Mouse (Mus musculus) hindbrain, embryonic 12.5 days (tissue): ENCODE data around the gene Stambpl1. TPM values are rescaled to one million over a fixed set of nuclear protein-coding genes. Genes with fewer than 3 reads are reported as not detected.
"Not testable (repeated sequence)": the region's sequence is repeated elsewhere in the genome, so short reads cannot be mapped to it uniquely, and the experiment has no call there.

Experiments used
- ATAC-seq: fragments of 200-750 bp; cut with Nextera tagmentation; 2 replicates; pipeline ENCODE4 v1.8.0; 2017; ENCODE audit warnings: moderate TSS enrichment; ENCODE audit not compliant: low FRiP score
- H3K27ac ChIP-seq: fragments of 300-500 bp; sonication (generic); 2 replicates; pipeline ENCODE4 v1.5.1; 2016; ENCODE audit warnings: mild to moderate bottlenecking
- H3K27me3 ChIP-seq: fragments of 300-500 bp; sonication (generic); 2 replicates; pipeline ENCODE4 v1.6.1; 2016; ENCODE audit warnings: mild to moderate bottlenecking
- H3K36me3 ChIP-seq: fragments of 300-500 bp; sonication (generic); 2 replicates; pipeline ENCODE4 v1.6.1; 2016; ENCODE audit warnings: mild to moderate bottlenecking
- H3K4me1 ChIP-seq: fragments of 300-500 bp; sonication (generic); 2 replicates; pipeline ENCODE4 v1.6.1; 2016
- H3K4me2 ChIP-seq: fragments of 300-500 bp; sonication (generic); replicated peaks from 2 replicates; pipeline ENCODE4 v1.6.1; 2016; ENCODE audit warnings: mild to moderate bottlenecking
- H3K4me3 ChIP-seq: fragments of 300-500 bp; sonication (generic); 2 replicates; pipeline ENCODE4 v1.5.1; 2016; ENCODE audit warnings: mild to moderate bottlenecking
- H3K9ac ChIP-seq: fragments of 300-500 bp; sonication (generic); 2 replicates; pipeline ENCODE4 v1.6.1; 2016; ENCODE audit warnings: mild to moderate bottlenecking, moderate library complexity
- H3K9me3 ChIP-seq: fragments of 300-500 bp; sonication (generic); replicated peaks from 2 replicates; pipeline ENCODE4 v1.6.1; 2016; ENCODE audit warnings: mild to moderate bottlenecking
- WGBS: fragments of 180-500 bp; shearing (Covaris S2); methylation state at CpG from one replicate; pipeline ENCODE4 v1.1.7; 2016; 5-methylcytosine and 5-hydroxymethylcytosine counted together
- polyA plus RNA-seq: library from polyadenylated mRNA; unstranded; fragments of >200 nt; fragmentation: Nextera tagmentation; extraction: Ambion mirVana; gene quantifications from 2 replicates; pipeline ENCODE4 v1.2.1, GENCODE M21; 2016

The Stambpl1 gene
- polyA plus RNA-seq, 1 experiment from 2014 or later = 4.0 TPM

GRCm38 (mm10) chr19:34206128-34206527 is 14.1 kb downstream of the Stambpl1 start:
- H3K9ac ChIP-seq, H3K36me3 ChIP-seq, H3K4me1 ChIP-seq, H3K4me3 ChIP-seq, H3K27ac ChIP-seq, H3K9me3 ChIP-seq, H3K27me3 ChIP-seq, H3K4me2 ChIP-seq, ATAC-seq: not testable (repeated sequence)
- WGBS = 80% methylated on average over 4 of the region's 4 CpGs

DNA sequence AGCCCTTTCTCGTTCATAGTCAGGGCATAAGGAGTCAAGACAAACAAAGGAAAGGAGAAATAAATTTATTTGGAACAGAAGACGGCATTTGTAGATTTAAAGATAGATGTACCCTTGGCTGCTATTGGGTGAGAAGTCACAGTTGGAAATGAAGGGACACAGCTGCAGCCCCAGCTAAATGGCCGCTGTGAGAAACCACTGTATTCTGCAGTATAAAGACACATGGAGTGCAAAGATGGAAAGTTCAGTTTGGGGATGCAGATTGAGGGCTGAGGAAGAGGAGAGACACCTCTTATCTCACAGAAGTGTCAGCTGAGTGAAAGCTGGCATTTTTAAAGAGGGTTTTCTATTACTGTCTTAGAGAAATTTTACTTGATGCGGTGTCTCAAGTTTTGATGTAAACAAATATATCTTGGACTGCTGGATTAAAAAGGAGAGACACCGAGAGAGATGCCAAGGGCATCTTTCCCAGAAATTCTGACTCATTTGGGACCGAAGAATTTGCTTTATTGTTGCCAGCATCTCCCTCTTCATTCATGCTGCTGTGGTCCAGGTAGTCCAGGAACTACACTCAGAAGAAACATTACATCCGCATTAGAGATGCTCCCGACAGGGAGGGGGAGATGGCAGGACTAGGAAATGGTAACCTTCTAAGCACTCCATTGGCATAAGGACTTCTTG is 14.9 kb downstream of the Stambpl1 start:
- no peaks in the 10 kb centered on the region for H3K36me3 ChIP-seq
- H3K4me1 ChIP-seq = no peaks in the 10 kb centered on the region
- H3K9me3 ChIP-seq = no peaks in the 10 kb centered on the region
- H3K4me3 ChIP-seq = no peak overlapping the region
- 89% methylated on average over 8 of the region's 8 CpGs for WGBS
- ATAC-seq = no peak
- no peak overlapping the region for H3K27ac ChIP-seq
- no peak overlapping the region for H3K9ac ChIP-seq
- H3K27me3 ChIP-seq = no peaks in the 10 kb centered on the region
- no peak overlapping the region for H3K4me2 ChIP-seq

- Histone ChIP-seq H3K36me3 (no peaks in the 10 kb centered on the region), H3K27ac (no peak overlapping the region), H3K4me3 (no peak overlapping the region), H3K9me3 (no peaks in the 10 kb centered on the region), H3K4me2 (no peak overlapping the region), H3K4me1 (no peaks in the 10 kb centered on the region), H3K9ac (no peak overlapping the region), H3K27me3 (no peaks in the 10 kb centered on the region)
- 82% methylated on average over 3 of the region's 3 CpGs for WGBS
- no peak for ATAC-seq
These were observed 17.0 kb downstream of the Stambpl1 start for GRCm38 (mm10) chr19:34209031-34209430.

- no peak for ATAC-seq
These were observed 18.0 kb downstream of the Stambpl1 start for GRCm38 (mm10) chr19:34209930-34210581.

GRCm38 (mm10) chr19:34210841-34211240 is 18.8 kb downstream of the Stambpl1 start:
- WGBS = 70% methylated on average over 2 of the region's 2 CpGs
- H3K9ac ChIP-seq = no peak overlapping the region
- no peak for ATAC-seq

More at GRCm38 (mm10) chr19:34209930-34210581, 18.0 kb downstream of the Stambpl1 start:
- Histone ChIP-seq H3K4me2 (no peak overlapping the region), H3K27ac (no peak overlapping the region), H3K4me3 (no peak overlapping the region), H3K4me1 (no peaks in the 10 kb centered on the region), H3K27me3 (no peaks in the 10 kb centered on the region), H3K9ac (no peak overlapping the region), H3K36me3 (no peaks in the 10 kb centered on the region), H3K9me3 (no peaks in the 10 kb centered on the region)
- WGBS = 74% methylated on average over 8 of the region's 8 CpGs

DNA sequence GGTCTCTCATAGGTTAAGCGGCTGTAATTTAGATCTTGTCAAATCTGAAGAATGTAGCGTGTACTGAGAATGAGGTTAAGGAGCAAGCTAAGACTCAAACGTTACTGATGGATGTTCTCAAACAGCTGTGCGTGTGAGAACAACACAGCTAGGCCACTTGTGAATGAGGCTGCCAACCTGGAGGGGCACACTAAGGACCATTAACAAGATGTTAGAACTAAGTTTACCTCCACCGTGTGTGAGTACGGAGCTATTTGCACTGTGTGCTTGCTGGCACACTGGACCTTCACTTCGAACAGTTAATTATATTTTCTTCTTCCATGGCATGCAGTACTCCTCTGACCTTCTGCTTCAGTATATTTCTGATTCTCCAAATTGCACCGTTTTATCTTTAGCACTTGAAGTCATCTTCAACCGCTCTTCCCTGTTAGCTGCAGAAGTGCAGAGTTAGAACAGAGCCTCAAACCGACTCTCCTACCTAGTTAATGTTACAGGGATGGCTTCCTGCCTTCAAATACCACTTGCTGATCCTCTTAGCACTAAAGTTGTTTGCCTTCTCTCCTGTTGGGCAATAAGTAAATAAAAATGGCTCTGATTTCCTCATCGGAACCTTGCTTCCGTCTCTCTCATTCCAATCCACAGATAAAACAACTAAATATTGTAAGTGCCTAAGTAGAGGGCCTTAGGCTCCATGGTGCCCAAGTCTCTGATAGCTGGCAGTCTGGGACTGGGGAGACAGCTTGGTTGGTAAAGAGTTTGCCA is 20.6 kb downstream of the Stambpl1 start:
- WGBS = 87% methylated on average over 12 of the region's 12 CpGs
- no peaks in the 10 kb centered on the region for H3K36me3 ChIP-seq
- no peak for ATAC-seq

More at GRCm38 (mm10) chr19:34210841-34211240, 18.8 kb downstream of the Stambpl1 start:
- H3K4me1 ChIP-seq = no peaks in the 10 kb centered on the region
- no peak overlapping the region for H3K4me2 ChIP-seq
- no peak overlapping the region for H3K27ac ChIP-seq
- H3K9me3 ChIP-seq = no peaks in the 10 kb centered on the region
- H3K36me3 ChIP-seq = no peaks in the 10 kb centered on the region
- H3K27me3 ChIP-seq = no peaks in the 10 kb centered on the region
- no peak overlapping the region for H3K4me3 ChIP-seq

DNA sequence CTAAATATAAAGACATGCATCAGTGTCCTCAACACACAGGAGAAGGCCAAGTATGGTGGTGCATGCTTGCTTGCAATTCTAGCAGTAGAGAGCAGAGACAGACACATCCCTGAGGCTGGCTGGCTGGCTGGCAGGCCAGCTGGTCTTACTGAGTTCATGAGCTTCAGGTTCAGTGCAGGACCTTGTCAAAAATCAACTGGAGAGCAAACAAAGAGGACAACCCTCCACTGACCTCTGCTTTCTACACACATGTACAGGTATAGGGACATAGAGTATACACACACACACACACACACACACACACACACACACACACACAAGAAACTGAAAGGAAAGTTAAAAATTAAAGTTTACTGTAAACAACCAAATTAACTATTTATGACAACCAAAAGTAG is 21.2 kb downstream of the Stambpl1 start:
- Histone ChIP-seq H3K9ac (no peak overlapping the region), H3K27me3 (no peaks in the 10 kb centered on the region), H3K36me3 (no peaks in the 10 kb centered on the region), H3K27ac (no peak overlapping the region), H3K4me3 (no peak overlapping the region), H3K4me1 (no peaks in the 10 kb centered on the region), H3K9me3 (no peaks in the 10 kb centered on the region), H3K4me2 (no peak overlapping the region)
- no peak for ATAC-seq

More for the DNA sequence above, 20.6 kb downstream of the Stambpl1 start:
- Histone ChIP-seq H3K9ac (no peak overlapping the region), H3K27me3 (no peaks in the 10 kb centered on the region), H3K27ac (no peak overlapping the region), H3K4me1 (no peaks in the 10 kb centered on the region), H3K9me3 (no peaks in the 10 kb centered on the region), H3K4me3 (no peak overlapping the region), H3K4me2 (no peak overlapping the region)

DNA sequence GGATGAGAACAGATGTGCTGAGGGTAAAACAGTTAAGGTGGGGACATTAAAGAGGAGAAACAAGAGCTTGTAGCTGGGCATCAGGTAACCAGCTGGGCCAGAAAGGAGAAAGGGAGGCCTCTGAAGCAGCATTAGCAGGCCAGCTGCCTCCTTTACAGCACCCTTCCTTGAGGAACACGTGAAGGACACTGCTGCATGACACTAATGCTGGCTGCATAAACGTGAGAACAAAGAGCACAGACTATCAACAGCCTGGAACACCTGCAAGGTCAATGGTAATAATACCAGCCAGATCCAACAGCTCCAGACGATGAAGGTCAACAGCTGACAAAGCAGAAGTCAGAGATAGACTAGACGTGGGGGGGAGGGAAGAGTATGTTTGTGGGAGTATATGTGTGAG is 22.1 kb downstream of the Stambpl1 start:
- Histone ChIP-seq H3K27me3 (no peaks in the 10 kb centered on the region), H3K4me2 (no peak overlapping the region), H3K9me3 (no peaks in the 10 kb centered on the region), H3K4me3 (no peak overlapping the region), H3K9ac (no peak overlapping the region), H3K36me3 (no peaks in the 10 kb centered on the region), H3K27ac (no peak overlapping the region), H3K4me1 (no peaks in the 10 kb centered on the region)
- ATAC-seq = no peak
- WGBS = 69% methylated on average over 4 of the region's 4 CpGs

DNA sequence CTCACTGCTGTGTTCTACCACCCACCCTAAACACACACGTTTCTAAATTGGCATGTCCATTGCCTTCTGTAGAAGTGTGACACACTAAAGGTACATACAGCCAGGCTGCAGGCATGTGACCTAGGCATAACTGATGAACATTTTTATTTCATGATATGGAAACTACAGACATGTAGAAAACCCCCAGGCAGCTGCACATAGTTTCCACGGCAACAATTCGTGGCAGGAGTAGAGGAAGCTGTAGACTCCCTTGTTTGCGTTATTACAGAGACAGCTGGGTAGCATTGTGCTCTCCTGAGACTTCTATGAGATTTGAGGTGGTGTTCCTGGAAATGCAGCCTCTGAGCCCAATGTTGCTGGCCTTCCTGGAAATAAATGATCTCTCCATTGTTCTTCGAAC is 24.9 kb downstream of the Stambpl1 start:
- Histone ChIP-seq H3K36me3 (no peaks in the 10 kb centered on the region), H3K9ac (no peak overlapping the region), H3K4me2 (no peak overlapping the region), H3K4me1 (no peaks in the 10 kb centered on the region), H3K4me3 (no peak overlapping the region), H3K27ac (no peak overlapping the region), H3K27me3 (no peaks in the 10 kb centered on the region), H3K9me3 (no peaks in the 10 kb centered on the region)
- WGBS = 75% methylated on average over 5 of the region's 5 CpGs
- ATAC-seq = no peak

DNA sequence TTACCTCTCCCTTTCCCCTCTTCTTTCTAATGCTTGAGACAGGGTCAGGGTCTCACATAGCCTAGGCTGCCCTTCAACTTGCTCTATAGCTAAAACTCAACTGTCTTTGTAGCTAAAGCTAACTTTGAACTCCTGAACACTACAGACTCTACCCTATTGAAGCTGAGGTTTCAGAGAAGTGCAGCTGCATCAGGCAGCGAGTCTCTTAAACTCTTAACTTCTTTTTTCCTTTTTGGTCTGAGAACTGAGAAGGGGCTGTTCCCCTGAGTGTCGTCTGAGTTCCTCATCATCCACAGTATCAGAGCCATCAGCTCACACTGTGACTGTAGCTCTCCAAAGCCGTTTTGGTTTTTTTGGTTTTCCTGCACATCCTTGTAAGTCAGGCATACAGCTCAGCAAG is 25.7 kb downstream of the Stambpl1 start:
- WGBS = 81% methylated on average over 3 of the region's 3 CpGs

GRCm38 (mm10) chr19:34219260-34219968 is 27.4 kb downstream of the Stambpl1 start:
- 84% methylated on average over 5 of the region's 5 CpGs for WGBS
- Histone ChIP-seq H3K36me3 (no peaks in the 10 kb centered on the region), H3K27me3 (no peaks in the 10 kb centered on the region), H3K27ac (no peak overlapping the region), H3K4me2 (no peak overlapping the region), H3K4me1 (no peaks in the 10 kb centered on the region), H3K4me3 (no peak overlapping the region), H3K9ac (no peak overlapping the region), H3K9me3 (no peaks in the 10 kb centered on the region)
- ATAC-seq = no peak

More for the DNA sequence above, 25.7 kb downstream of the Stambpl1 start:
- Histone ChIP-seq H3K27ac (no peak overlapping the region), H3K9ac (no peak overlapping the region), H3K4me3 (no peak overlapping the region), H3K27me3 (no peaks in the 10 kb centered on the region), H3K36me3 (no peaks in the 10 kb centered on the region), H3K4me1 (no peaks in the 10 kb centered on the region), H3K9me3 (no peaks in the 10 kb centered on the region), H3K4me2 (no peak overlapping the region)
- no peak for ATAC-seq

GRCm38 (mm10) chr19:34220732-34221380 is 28.8 kb downstream of the Stambpl1 start:
- no peak for ATAC-seq
- Histone ChIP-seq H3K36me3 (no peaks in the 10 kb centered on the region), H3K9ac (no peak overlapping the region), H3K9me3 (no peaks in the 10 kb centered on the region), H3K4me2 (no peak overlapping the region), H3K27ac (no peak overlapping the region), H3K4me1 (no peaks in the 10 kb centered on the region), H3K4me3 (no peak overlapping the region), H3K27me3 (no peaks in the 10 kb centered on the region)
- WGBS = 86% methylated on average over 3 of the region's 3 CpGs
